Comparison of ENCODE assay signal across 14 mouse cellular contexts in the genomic region with DNA sequence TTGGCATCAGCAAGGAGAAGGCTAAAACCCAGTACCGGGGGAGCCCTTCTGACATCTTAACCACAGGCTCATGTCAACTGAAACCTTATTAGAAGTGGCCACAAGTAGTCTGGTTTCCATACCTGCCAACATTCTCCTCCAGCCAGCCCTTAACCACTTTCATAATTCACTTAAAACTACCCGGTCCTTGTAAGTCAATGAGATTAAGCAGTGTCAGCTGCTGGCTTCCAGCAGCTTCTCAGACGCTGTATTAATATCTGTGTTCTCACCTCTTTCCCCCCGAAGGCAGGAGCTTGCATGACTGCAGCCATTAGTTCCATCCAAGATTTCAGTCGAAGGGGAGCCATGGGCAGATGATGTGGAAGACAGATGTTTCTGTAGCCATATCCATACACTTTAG.
"Had no signal": no experiment of that assay in that cellular context is flagged by ENCODE, and none has a peak within 500 bp of the region (broad histone marks: within the 10 kb centered on the region; RNA-seq: fewer than 3 reads in every experiment).

No protein-coding gene starts in this region.

- H3K27ac ChIP-seq: midbrain, embryonic 10.5 days; midbrain, embryonic 12.5 days; neural tube, embryonic 12.5 days; stomach, embryonic 15.5 days; stomach, postnatal 0 days had no signal

- H3K36me3 ChIP-seq: midbrain, embryonic 10.5 days; midbrain, embryonic 12.5 days; neural tube, embryonic 12.5 days; stomach, embryonic 15.5 days had no signal

- H3K4me1 ChIP-seq: midbrain, embryonic 10.5 days; midbrain, embryonic 12.5 days; neural tube, embryonic 12.5 days; stomach, embryonic 15.5 days had no signal

- H3K4me3 ChIP-seq: midbrain, embryonic 10.5 days; midbrain, embryonic 12.5 days; neural tube, embryonic 12.5 days; stomach, embryonic 15.5 days had no signal

- DNase-seq: lung, adult 18-20 months; lung, embryonic 14.5 days; lung, postnatal 10 days; lung, postnatal 4 days; midbrain, embryonic 14.5 days; right cerebral cortex, postnatal 14 days; thymus, adult 2 months; thymus, postnatal 25 days; thymus, postnatal 4 days had no signal

- H3K9me3 ChIP-seq: midbrain, embryonic 10.5 days; midbrain, embryonic 12.5 days; neural tube, embryonic 12.5 days; stomach, embryonic 15.5 days had no signal

- H3K27me3 ChIP-seq: midbrain, embryonic 12.5 days; neural tube, embryonic 12.5 days; stomach, embryonic 15.5 days had no signal

- H3K4me2 ChIP-seq: lung, embryonic 14.5 days; midbrain, embryonic 12.5 days; neural tube, embryonic 12.5 days; stomach, embryonic 15.5 days had no signal

- H3K9ac ChIP-seq: lung, embryonic 14.5 days; midbrain, embryonic 12.5 days; neural tube, embryonic 12.5 days; stomach, embryonic 15.5 days had no signal
